Mouse (Mus musculus): ENCODE measurements at regions not wholly inside any gene's neighbourhood (a gene's known extent, or its start where the extent isn't known, plus 50 kb on each side); places are given as distances from the start of the nearest gene placed in this dataset.

DNA sequence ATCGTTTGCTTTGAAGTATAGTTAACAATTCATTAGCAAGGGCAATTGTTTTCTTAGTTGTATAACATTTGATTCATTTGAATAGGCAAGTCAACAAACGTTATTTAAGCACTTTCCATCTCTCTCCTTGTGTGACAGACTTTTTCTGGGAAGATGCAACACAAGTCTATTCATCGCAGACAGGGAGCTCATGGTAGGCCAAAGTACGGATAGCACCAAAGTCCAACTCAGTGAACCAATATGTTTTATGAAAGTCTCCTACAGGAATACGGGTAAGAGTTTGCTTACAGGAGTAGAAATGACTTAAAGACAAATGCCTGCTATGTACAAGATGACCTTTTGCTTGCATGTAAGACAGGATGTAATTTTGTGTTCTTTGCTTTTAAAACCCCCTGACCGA, 325.4 kb downstream of the Kif20b start:
- TF ChIP-seq GATA1 (IDR thresholded peaks at IDR 0.05; ENCODE audit: borderline replicate concordance, low read length) (no peak), FLI1 (IDR thresholded peaks at IDR 0.05; ENCODE audit: low read length) (no peak)

Data from megakaryocyte, embryonic 14.5 days (primary cell).